In genomic region chr7:78498356-78498755, GRCm38 (mm10) we compare ENCODE assay signal across 23 mouse cellular contexts.
A peak's percentile ranks its signal among the peaks of the same experiment; 100 is the strongest.
DNase-seq lines count a peak whose midpoint lies in the region; ATAC-seq and TF ChIP-seq lines count a peak whose summit lies in the region.
"Had no signal": no experiment of that assay in that cellular context is flagged by ENCODE, and none has a peak within 500 bp of the region (broad histone marks: within the 10 kb centered on the region; RNA-seq: fewer than 3 reads in every experiment).

No protein-coding gene starts in this region.

- H3K4me3 ChIP-seq in forebrain, postnatal 0 days (ENCODE audit: low read depth, low read length): no peak overlapping the region
- no peak overlapping the region for H3K4me3 ChIP-seq in forebrain, embryonic 15.5 days
- H3K4me3 ChIP-seq: embryonic facial prominence, embryonic 15.5 days; erythroblast, embryonic 14.5 days; forebrain, embryonic 10.5 days; heart, adult 2 months; heart, embryonic 12.5 days; hindbrain, embryonic 10.5 days had no signal

- no peak overlapping the region for H3K27ac ChIP-seq in forebrain, postnatal 0 days (ENCODE audit: low read depth, low read length)
- H3K27ac ChIP-seq in forebrain, embryonic 15.5 days (replicated peaks): no peak overlapping the region
- H3K27ac ChIP-seq: embryonic facial prominence, embryonic 15.5 days; forebrain, embryonic 10.5 days; heart, adult 2 months; hindbrain, embryonic 10.5 days; hindbrain, embryonic 14.5 days had no signal

- ATAC-seq in cerebellum, adult (ENCODE audit: insufficient number of reproducible peaks, low FRiP score, low TSS enrichment): peak; percentile 49; the same call in 1 of the 2 replicates
- peak; percentile 53 for ATAC-seq in forebrain, postnatal 0 days
- no peak for ATAC-seq in forebrain, embryonic 15.5 days (replicated peaks)
- ATAC-seq: CD4-positive, CD25-positive, alpha-beta regulatory T cell, adult 4 months; forebrain, embryonic 14.5 days; intestine, embryonic 16.5 days had no signal

- no peak overlapping the region for H3K9ac ChIP-seq in forebrain, postnatal 0 days
- no peak overlapping the region for H3K9ac ChIP-seq in forebrain, embryonic 15.5 days (replicated peaks)
- H3K9ac ChIP-seq: embryonic facial prominence, embryonic 15.5 days; heart, embryonic 12.5 days; hindbrain, embryonic 14.5 days had no signal

- H3K4me1 ChIP-seq in forebrain, postnatal 0 days (ENCODE audit: insufficient read depth): 0 out of 2 replicates have a peak, but pooled peaks cover 4% of the 10 kb centered on the region
- no peaks in the 10 kb centered on the region for H3K4me1 ChIP-seq in forebrain, embryonic 15.5 days
- H3K4me1 ChIP-seq: embryonic facial prominence, embryonic 15.5 days; forebrain, embryonic 10.5 days; heart, embryonic 12.5 days; hindbrain, embryonic 10.5 days had no signal

- 69% methylated on average over 4 of the region's 4 CpGs for WGBS in forebrain, postnatal 0 days
- 80% methylated on average over 4 of the region's 4 CpGs for WGBS in forebrain, embryonic 15.5 days

- H3K27me3 ChIP-seq in forebrain, postnatal 0 days (ENCODE audit: insufficient read depth, low read length): no peaks in the 10 kb centered on the region
- no peaks in the 10 kb centered on the region for H3K27me3 ChIP-seq in forebrain, embryonic 15.5 days
- H3K27me3 ChIP-seq: embryonic facial prominence, embryonic 15.5 days; heart, embryonic 12.5 days had no signal

- no peak for DNase-seq in cerebellum, postnatal 10 days
- peak; percentile 20 for DNase-seq in forebrain, postnatal 0 days
- DNase-seq in layer of hippocampus, adult 9-11 months: peak; percentile 22
- no peak for DNase-seq in layer of hippocampus, adult 11-12 months (ENCODE audit: low spot score)
- peak; percentile 42 to 53 for DNase-seq in right cerebral cortex, postnatal 10 days (ENCODE audit: low spot score in 2 of 2)
- no peak for DNase-seq in right cerebral cortex, adult 2 months (ENCODE audit: low spot score in 2 of 2)
- DNase-seq: adrenal gland, adult 8-10 months; B cell, adult 2 months; cerebellum, adult 11-12 months; gastrocnemius, postnatal 10 days; heart, adult 2 months had no signal

- TF ChIP-seq CTCF in forebrain, postnatal 0 days (IDR thresholded peaks at IDR 0.05; ENCODE audit: low read depth): no peak

- no peaks in the 10 kb centered on the region for H3K36me3 ChIP-seq in forebrain, postnatal 0 days (ENCODE audit: insufficient read depth)
- no peaks in the 10 kb centered on the region for H3K36me3 ChIP-seq in forebrain, embryonic 15.5 days
- H3K36me3 ChIP-seq: embryonic facial prominence, embryonic 15.5 days; forebrain, embryonic 10.5 days; G1E; heart, embryonic 12.5 days; hindbrain, embryonic 10.5 days had no signal

- no peak overlapping the region for H3K4me2 ChIP-seq in forebrain, postnatal 0 days (ENCODE audit: low read depth)
- H3K4me2 ChIP-seq in forebrain, embryonic 15.5 days (replicated peaks): no peak overlapping the region
- H3K4me2 ChIP-seq: embryonic facial prominence, embryonic 15.5 days; heart, embryonic 12.5 days; hindbrain, embryonic 14.5 days had no signal

- no peaks in the 10 kb centered on the region for H3K9me3 ChIP-seq in forebrain, postnatal 0 days (ENCODE audit: low read length)
- H3K9me3 ChIP-seq in forebrain, embryonic 15.5 days: no peaks in the 10 kb centered on the region
- H3K9me3 ChIP-seq: embryonic facial prominence, embryonic 15.5 days; forebrain, embryonic 10.5 days; heart, embryonic 12.5 days; hindbrain, embryonic 10.5 days had no signal

Comparison
In these comparisons a context has a peak if more than half of its experiments do, and no peak if none do; other contexts are left out.
1. DNase-seq: peak in forebrain, postnatal 0 days (single experiment), layer of hippocampus, adult 9-11 months (single experiment) and right cerebral cortex, postnatal 10 days (2 of 2); none in cerebellum, postnatal 10 days (0 of 2), layer of hippocampus, adult 11-12 months (single experiment) and right cerebral cortex, adult 2 months (0 of 2).